In genomic region chr11:36080766-36081165, GRCm38 (mm10) we compare ENCODE assay signal across 19 mouse cellular contexts.
A peak's percentile ranks its signal among the peaks of the same experiment; 100 is the strongest.
DNase-seq lines count a peak whose midpoint lies in the region; ATAC-seq and TF ChIP-seq lines count a peak whose summit lies in the region.
"Had no signal": no experiment of that assay in that cellular context is flagged by ENCODE, and none has a peak within 500 bp of the region (broad histone marks: within the 10 kb centered on the region; RNA-seq: fewer than 3 reads in every experiment).

No protein-coding gene starts in this region.

- TF ChIP-seq POLR2A in brain, embryonic 14.5 days (IDR thresholded peaks at IDR 0.05; ENCODE audit: borderline replicate concordance, extremely low read depth, insufficient read depth, insufficient read length, poor library complexity, severe bottlenecking) = no peak

- no peak overlapping the region for H3K4me2 ChIP-seq in forebrain, embryonic 12.5 days
- no peak overlapping the region for H3K4me2 ChIP-seq in forebrain, embryonic 15.5 days (replicated peaks)
- H3K4me2 ChIP-seq in hindbrain, embryonic 15.5 days = no peak overlapping the region
- no peak overlapping the region for H3K4me2 ChIP-seq in hindbrain, embryonic 12.5 days (replicated peaks)
- H3K4me2 ChIP-seq in midbrain, embryonic 16.5 days (ENCODE audit: low read length) = no peak overlapping the region; the same call in 1 of the 2 replicates
- H3K4me2 ChIP-seq: embryonic facial prominence, embryonic 12.5 days; kidney, embryonic 15.5 days had no signal

- H3K4me3 ChIP-seq in forebrain, embryonic 12.5 days (replicated peaks) = no peak overlapping the region
- H3K4me3 ChIP-seq in forebrain, embryonic 15.5 days = no peak overlapping the region
- no peak overlapping the region for H3K4me3 ChIP-seq in hindbrain, embryonic 15.5 days
- no peak overlapping the region for H3K4me3 ChIP-seq in hindbrain, embryonic 12.5 days
- H3K4me3 ChIP-seq in midbrain, embryonic 16.5 days (ENCODE audit: low read depth, low read length) = no peak overlapping the region
- H3K4me3 ChIP-seq: embryonic facial prominence, embryonic 12.5 days; heart, embryonic 10.5 days; kidney, embryonic 15.5 days had no signal

- ATAC-seq in forebrain, embryonic 12.5 days (ENCODE audit: low FRiP score) = no peak
- ATAC-seq in forebrain, embryonic 15.5 days (replicated peaks) = no peak
- no peak for ATAC-seq in hindbrain, embryonic 15.5 days (ENCODE audit: low FRiP score, low read depth)
- no peak for ATAC-seq in hindbrain, embryonic 12.5 days (ENCODE audit: low FRiP score)
- ATAC-seq in midbrain, embryonic 16.5 days = peak; percentile 38; the same call in 1 of the 2 replicates
- ATAC-seq: intestine, postnatal 0 days; Patski had no signal

- peak overlapping the region; percentile 48; the same call in 1 of the 2 replicates for H3K27ac ChIP-seq in forebrain, embryonic 12.5 days
- H3K27ac ChIP-seq in forebrain, embryonic 15.5 days (replicated peaks) = no peak overlapping the region
- H3K27ac ChIP-seq in hindbrain, embryonic 15.5 days (replicated peaks) = peak overlapping the region; percentile 43; the same call in 1 of the 2 replicates
- H3K27ac ChIP-seq in hindbrain, embryonic 12.5 days = no peak overlapping the region
- H3K27ac ChIP-seq in midbrain, embryonic 16.5 days (ENCODE audit: low read length) = peak overlapping the region; percentile 17
- H3K27ac ChIP-seq: embryonic facial prominence, embryonic 12.5 days; heart, embryonic 10.5 days; kidney, embryonic 15.5 days; macrophage had no signal

- peak; percentile 52 for DNase-seq in brain, embryonic 14.5 days (ENCODE audit: low read depth)
- no peak for DNase-seq in kidney, adult 8-10 months
- no peak for DNase-seq in ovary, postnatal 36 days (ENCODE audit: low spot score)
- DNase-seq: cerebellum, adult 18-20 months; cerebellum, postnatal 14 days; kidney, postnatal 36 days; layer of hippocampus, postnatal 36 days had no signal

- no peaks in the 10 kb centered on the region for H3K36me3 ChIP-seq in forebrain, embryonic 12.5 days (replicated peaks)
- H3K36me3 ChIP-seq in forebrain, embryonic 15.5 days = no peaks in the 10 kb centered on the region
- H3K36me3 ChIP-seq in hindbrain, embryonic 15.5 days = no peaks in the 10 kb centered on the region
- H3K36me3 ChIP-seq in hindbrain, embryonic 12.5 days = peaks cover 4% of the 10 kb centered on the region; the same call in 1 of the 2 replicates
- peaks cover 3% of the 10 kb centered on the region for H3K36me3 ChIP-seq in midbrain, embryonic 16.5 days (ENCODE audit: control insufficient read depth, insufficient read depth, low read length)
- H3K36me3 ChIP-seq: embryonic facial prominence, embryonic 12.5 days; G1E; heart, embryonic 10.5 days; kidney, embryonic 15.5 days had no signal

- 67% methylated on average over 11 of the region's 11 CpGs for WGBS in forebrain, embryonic 12.5 days
- WGBS in forebrain, embryonic 15.5 days = 61% methylated on average over 11 of the region's 11 CpGs
- 65% methylated on average over 11 of the region's 11 CpGs for WGBS in hindbrain, embryonic 15.5 days
- 59% methylated on average over 11 of the region's 11 CpGs for WGBS in hindbrain, embryonic 12.5 days
- WGBS in midbrain, embryonic 16.5 days = 46% methylated on average over 11 of the region's 11 CpGs

- no peak for TF ChIP-seq CTCF in brain, embryonic 14.5 days (IDR thresholded peaks at IDR 0.05; ENCODE audit: borderline replicate concordance, extremely low read depth, insufficient read depth, insufficient read length)

- peaks cover 23% of the 10 kb centered on the region for H3K4me1 ChIP-seq in forebrain, embryonic 12.5 days
- H3K4me1 ChIP-seq in forebrain, embryonic 15.5 days = peaks cover 27% of the 10 kb centered on the region
- H3K4me1 ChIP-seq in hindbrain, embryonic 15.5 days (replicated peaks) = peaks cover 28% of the 10 kb centered on the region
- peaks cover 15% of the 10 kb centered on the region for H3K4me1 ChIP-seq in hindbrain, embryonic 12.5 days
- peaks cover 19% of the 10 kb centered on the region for H3K4me1 ChIP-seq in midbrain, embryonic 16.5 days (ENCODE audit: control insufficient read depth, insufficient read depth, low read length)
- H3K4me1 ChIP-seq: embryonic facial prominence, embryonic 12.5 days; heart, embryonic 10.5 days; kidney, embryonic 15.5 days had no signal

- 0 out of 2 replicates have a peak, but pooled peaks cover 3% of the 10 kb centered on the region for H3K27me3 ChIP-seq in forebrain, embryonic 12.5 days
- H3K27me3 ChIP-seq in forebrain, embryonic 15.5 days = no peaks in the 10 kb centered on the region
- no peaks in the 10 kb centered on the region for H3K27me3 ChIP-seq in hindbrain, embryonic 15.5 days
- H3K27me3 ChIP-seq in hindbrain, embryonic 12.5 days = no peaks in the 10 kb centered on the region
- no peaks in the 10 kb centered on the region for H3K27me3 ChIP-seq in midbrain, embryonic 16.5 days (ENCODE audit: control insufficient read depth, insufficient read depth, low read depth, low read length)
- H3K27me3 ChIP-seq: embryonic facial prominence, embryonic 12.5 days had no signal

- H3K9me3 ChIP-seq in forebrain, embryonic 12.5 days = no peaks in the 10 kb centered on the region
- H3K9me3 ChIP-seq in forebrain, embryonic 15.5 days = no peaks in the 10 kb centered on the region
- no peaks in the 10 kb centered on the region for H3K9me3 ChIP-seq in hindbrain, embryonic 15.5 days
- H3K9me3 ChIP-seq in hindbrain, embryonic 12.5 days (replicated peaks) = no peaks in the 10 kb centered on the region
- H3K9me3 ChIP-seq in midbrain, embryonic 16.5 days (replicated peaks; ENCODE audit: control insufficient read depth, low read length, poor library complexity, severe bottlenecking) = no peaks in the 10 kb centered on the region
- H3K9me3 ChIP-seq: embryonic facial prominence, embryonic 12.5 days; heart, embryonic 10.5 days; kidney, embryonic 15.5 days had no signal

- H3K9ac ChIP-seq in forebrain, embryonic 12.5 days = no peak overlapping the region
- H3K9ac ChIP-seq in forebrain, embryonic 15.5 days (replicated peaks) = no peak overlapping the region
- no peak overlapping the region for H3K9ac ChIP-seq in hindbrain, embryonic 15.5 days
- H3K9ac ChIP-seq in hindbrain, embryonic 12.5 days = no peak overlapping the region
- H3K9ac ChIP-seq in midbrain, embryonic 16.5 days (ENCODE audit: low read depth, low read length) = no peak overlapping the region
- H3K9ac ChIP-seq: embryonic facial prominence, embryonic 12.5 days; kidney, embryonic 15.5 days had no signal

Comparison
In these comparisons a context has a peak if more than half of its experiments do, and no peak if none do; other contexts are left out.
1. H3K27ac ChIP-seq: peak in forebrain, embryonic 12.5 days (single experiment), hindbrain, embryonic 15.5 days (single experiment) and midbrain, embryonic 16.5 days (single experiment); none in forebrain, embryonic 15.5 days (single experiment) and hindbrain, embryonic 12.5 days (single experiment).